Mouse (Mus musculus): Measurements from ENCODE around the gene Gbx1.

Gbx1 gene

GRCm38 (mm10) chr5:24526190-24526888, 663 bp downstream of the Gbx1 start:
- in situ Hi-C loops (cut with MboI; ENCODE audit: low pct_unique_long_range_greater_than_20kb in 1 of 2, low sequenced_read_pairs in 2 of 2, unreplicated experiment in 1 of 2), result no loop called here

GRCm38 (mm10) chr5:24525360-24526189, 1.4 kb downstream of the Gbx1 start:
- in situ Hi-C loops (cut with MboI; ENCODE audit: low pct_unique_long_range_greater_than_20kb in 1 of 2, low sequenced_read_pairs in 2 of 2, unreplicated experiment in 1 of 2), result no loop called here

GRCm38 (mm10) chr5:24524522-24524921, 2.5 kb downstream of the Gbx1 start:
- in situ Hi-C loops (cut with MboI; ENCODE audit: low pct_unique_long_range_greater_than_20kb in 1 of 2, low sequenced_read_pairs in 2 of 2, unreplicated experiment in 1 of 2), result no loop called here

- in situ Hi-C loops (cut with MboI; ENCODE audit: low pct_unique_long_range_greater_than_20kb in 1 of 2, low sequenced_read_pairs in 2 of 2, unreplicated experiment in 1 of 2), result no loop called here
Observed at GRCm38 (mm10) chr5:24523806-24524205, 3.2 kb downstream of the Gbx1 start.

- in situ Hi-C loops (cut with MboI; ENCODE audit: low pct_unique_long_range_greater_than_20kb in 1 of 2, low sequenced_read_pairs in 2 of 2, unreplicated experiment in 1 of 2), result no loop called here
Observed at GRCm38 (mm10) chr5:24521366-24521765, 5.6 kb downstream of the Gbx1 start.

GRCm38 (mm10) chr5:24512271-24512670, 14.7 kb downstream of the Gbx1 start:
- in situ Hi-C loops (cut with MboI; ENCODE audit: low pct_unique_long_range_greater_than_20kb in 1 of 2, low sequenced_read_pairs in 2 of 2, unreplicated experiment in 1 of 2), result no loop called here

GRCm38 (mm10) chr5:24510635-24511034, 16.4 kb downstream of the Gbx1 start:
- in situ Hi-C loops (cut with MboI; ENCODE audit: low pct_unique_long_range_greater_than_20kb in 1 of 2, low sequenced_read_pairs in 2 of 2, unreplicated experiment in 1 of 2), result no loop called here

GRCm38 (mm10) chr5:24508406-24508805, 18.6 kb downstream of the Gbx1 start:
- in situ Hi-C loops (cut with MboI; ENCODE audit: low pct_unique_long_range_greater_than_20kb in 1 of 2, low sequenced_read_pairs in 2 of 2, unreplicated experiment in 1 of 2), result no loop called here

- in situ Hi-C loops (cut with MboI; ENCODE audit: low pct_unique_long_range_greater_than_20kb in 1 of 2, low sequenced_read_pairs in 2 of 2, unreplicated experiment in 1 of 2), result no loop called here
Observed at GRCm38 (mm10) chr5:24505513-24505912, 21.5 kb downstream of the Gbx1 start.

GRCm38 (mm10) chr5:24502786-24503185, 24.2 kb downstream of the Gbx1 start:
- in situ Hi-C loops (cut with MboI; ENCODE audit: low pct_unique_long_range_greater_than_20kb in 1 of 2, low sequenced_read_pairs in 2 of 2, unreplicated experiment in 1 of 2), result no loop called here

GRCm38 (mm10) chr5:24500851-24501250, 26.2 kb downstream of the Gbx1 start:
- in situ Hi-C loops (cut with MboI; ENCODE audit: low pct_unique_long_range_greater_than_20kb in 1 of 2, low sequenced_read_pairs in 2 of 2, unreplicated experiment in 1 of 2), result no loop called here

- in situ Hi-C loops (cut with MboI; ENCODE audit: low pct_unique_long_range_greater_than_20kb in 1 of 2, low sequenced_read_pairs in 2 of 2, unreplicated experiment in 1 of 2), result no loop called here
Observed at GRCm38 (mm10) chr5:24499113-24499512, 27.9 kb downstream of the Gbx1 start.

GRCm38 (mm10) chr5:24497526-24497925, 29.5 kb downstream of the Gbx1 start:
- in situ Hi-C loops (cut with MboI; ENCODE audit: low pct_unique_long_range_greater_than_20kb in 1 of 2, low sequenced_read_pairs in 2 of 2, unreplicated experiment in 1 of 2), result no loop called here

- in situ Hi-C loops (cut with MboI; ENCODE audit: low pct_unique_long_range_greater_than_20kb in 1 of 2, low sequenced_read_pairs in 2 of 2, unreplicated experiment in 1 of 2), result no loop called here
Observed at GRCm38 (mm10) chr5:24496756-24497155, 30.2 kb downstream of the Gbx1 start.

GRCm38 (mm10) chr5:24495019-24495418, 32.0 kb downstream of the Gbx1 start:
- in situ Hi-C loops (cut with MboI; ENCODE audit: low pct_unique_long_range_greater_than_20kb in 1 of 2, low sequenced_read_pairs in 2 of 2, unreplicated experiment in 1 of 2), result no loop called here

- in situ Hi-C loops (cut with MboI; ENCODE audit: low pct_unique_long_range_greater_than_20kb in 1 of 2, low sequenced_read_pairs in 2 of 2, unreplicated experiment in 1 of 2), result no loop called here
Observed at GRCm38 (mm10) chr5:24492546-24493285, 34.3 kb downstream of the Gbx1 start.

GRCm38 (mm10) chr5:24490413-24490920, 36.5 kb downstream of the Gbx1 start:
- in situ Hi-C loops (cut with MboI; ENCODE audit: low pct_unique_long_range_greater_than_20kb in 1 of 2, low sequenced_read_pairs in 2 of 2, unreplicated experiment in 1 of 2), result no loop called here

GRCm38 (mm10) chr5:24486738-24487137, 40.3 kb downstream of the Gbx1 start:
- in situ Hi-C loops (cut with MboI; ENCODE audit: low pct_unique_long_range_greater_than_20kb in 1 of 2, low sequenced_read_pairs in 2 of 2, unreplicated experiment in 1 of 2), result no loop called here

- in situ Hi-C loops (cut with MboI; ENCODE audit: low pct_unique_long_range_greater_than_20kb in 1 of 2, low sequenced_read_pairs in 2 of 2, unreplicated experiment in 1 of 2), result no loop called here
Observed at GRCm38 (mm10) chr5:24486097-24486496, 40.9 kb downstream of the Gbx1 start.

Data from mouse embryonic stem cell (cell line).